ENCODE assay signal across 8 mouse cellular contexts in the genomic region with DNA sequence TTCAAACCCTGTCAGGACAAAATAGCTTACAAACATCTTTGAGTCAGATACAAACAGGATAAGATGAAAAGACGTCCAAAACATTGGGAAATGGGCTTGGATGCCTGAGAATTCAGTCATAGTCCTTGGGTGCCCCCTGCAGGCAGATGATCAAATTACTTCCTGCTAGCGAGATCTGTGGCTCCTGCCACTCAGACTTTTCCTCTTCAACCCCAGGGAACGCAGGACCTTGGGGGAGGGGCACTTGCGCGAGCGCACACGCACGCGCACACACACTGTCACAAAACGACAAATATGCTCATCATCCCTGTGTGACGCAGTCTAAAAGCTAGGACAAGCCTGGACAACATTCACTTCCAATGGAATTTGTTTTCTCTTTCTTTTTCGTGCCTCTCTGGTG. TPM values are rescaled to one million over a fixed set of nuclear protein-coding genes. Genes with fewer than 3 reads are reported as not detected.
DNase-seq lines count a peak whose midpoint lies in the region; ATAC-seq lines count a peak whose summit lies in the region.

No protein-coding gene starts in this region.

- 1% methylated on average over 12 of the region's 12 CpGs for WGBS in intestine, embryonic 15.5 days

- H3K9ac ChIP-seq in intestine, embryonic 15.5 days = peak overlapping the region; percentile 39; the same call in 1 of the 2 replicates

- no peak overlapping the region for H3K27ac ChIP-seq in intestine, embryonic 15.5 days

- intact Hi-C loops in gastrocnemius, postnatal 36 days (cut with DNase I) = loop anchor here (1.0 to 2.0 kb wide), 2 partner anchors 57 to 154 kb away; no protein-coding TSS in a partner anchor
- intact Hi-C loops in left cerebral cortex, postnatal 14 days (cut with DNase I) = loop anchor here (2.0 kb wide), 2 partner anchors 154 to 392 kb away; no protein-coding TSS in a partner anchor

- H3K4me1 ChIP-seq in intestine, embryonic 15.5 days (replicated peaks) = peaks cover 18% of the 10 kb centered on the region; the same call in 1 of the 2 replicates

- no peaks in the 10 kb centered on the region for H3K9me3 ChIP-seq in intestine, embryonic 15.5 days

- H3K36me3 ChIP-seq in intestine, embryonic 15.5 days = no peaks in the 10 kb centered on the region

- peak overlapping the region; percentile 77 for H3K4me2 ChIP-seq in intestine, embryonic 15.5 days (replicated peaks)

- H3K4me3 ChIP-seq in intestine, embryonic 15.5 days (replicated peaks) = peak overlapping the region; percentile 35

- DNase-seq in adrenal gland, adult 18-20 months (ENCODE audit: low spot score in 2 of 2) = peak; percentile 91
- DNase-seq in embryo, embryonic 11 days = peak; percentile 93
- peak; percentile 85 to 86 for DNase-seq in gastrocnemius, postnatal 36 days
- DNase-seq in left cerebral cortex, postnatal 14 days (ENCODE audit: low spot score in 2 of 2) = peak; percentile 91 to 96
- DNase-seq in right cerebral cortex, postnatal 14 days = peak; percentile 94
- peak; percentile 88 for DNase-seq in urinary bladder, postnatal 25 days (ENCODE audit: low spot score)

- H3K27me3 ChIP-seq in intestine, embryonic 15.5 days (replicated peaks) = no peaks in the 10 kb centered on the region

- ATAC-seq in intestine, embryonic 15.5 days = peak; percentile 17; the same call in 1 of the 2 replicates
- peak; percentile 60 for ATAC-seq in megakaryocyte-erythroid progenitor cell, adult 5-6 weeks (replicated peaks; ENCODE audit: low FRiP score, low TSS enrichment, poor library complexity, severe bottlenecking)

RNA-seq across cellular contexts. Expression of gene Cyp24a1, which starts 11.9 kb away (rescaled TPM):
- not detected for total RNA-seq in adrenal gland, adult 18-20 months (2021)
- not detected for total RNA-seq in gastrocnemius, postnatal 36 days (2021)
- not detected in 2 replicates for polyA plus RNA-seq in intestine, embryonic 15.5 days (2015; fragmentation: Nextera tagmentation; extraction: Ambion mirVana)
- total RNA-seq in left cerebral cortex, postnatal 14 days (2021) = not detected
- total RNA-seq in megakaryocyte-erythroid progenitor cell, adult 5-6 weeks (2014; fragmentation: Nextera tagmentation) = not detected in 2 replicates
- not detected in 2 replicates for total RNA-seq in megakaryocyte-erythroid progenitor cell, adult 5-6 weeks (2017)

RNA-seq across cellular contexts. Expression of gene Pfdn4, which starts 12.6 kb away (rescaled TPM):
- total RNA-seq in adrenal gland, adult 18-20 months (2021) = 10 to 100 TPM; 17.7 to 19.4 TPM
- 10 to 100 TPM; 12.1 to 12.6 TPM for total RNA-seq in gastrocnemius, postnatal 36 days (2021)
- polyA plus RNA-seq in intestine, embryonic 15.5 days (2015; fragmentation: Nextera tagmentation; extraction: Ambion mirVana) = 61.6 and 81.4 TPM in 2 replicates
- 10 to 100 TPM; 29.6 to 34.2 TPM for total RNA-seq in left cerebral cortex, postnatal 14 days (2021)
- total RNA-seq in megakaryocyte-erythroid progenitor cell, adult 5-6 weeks (2014; fragmentation: Nextera tagmentation) = 53.8 and 62.9 TPM in 2 replicates
- total RNA-seq in megakaryocyte-erythroid progenitor cell, adult 5-6 weeks (2017) = 90.7 and 91.2 TPM in 2 replicates
